In genomic region chr4:149977801-149978544, GRCm38 (mm10) we compare ENCODE assay signal across 8 mouse cellular contexts. TPM values are rescaled to one million over a fixed set of nuclear protein-coding genes. Genes with fewer than 3 reads are reported as not detected.
DNase-seq lines count a peak whose midpoint lies in the region; ATAC-seq lines count a peak whose summit lies in the region.

No protein-coding gene starts in this region.

- peak; percentile 34; the same call in 1 of the 2 replicates for ATAC-seq in forebrain, embryonic 13.5 days
- 0 out of 2 replicates have a peak, but pooled peaks have one; percentile 11 for ATAC-seq in liver, embryonic 15.5 days (ENCODE audit: insufficient read depth)
- no peak for ATAC-seq in activated CD4-positive, CD25-positive, alpha-beta regulatory T cell, adult 4 months

- H3K9ac ChIP-seq in forebrain, embryonic 13.5 days = no peak overlapping the region
- H3K9ac ChIP-seq in liver, embryonic 15.5 days = no peak overlapping the region

- H3K27ac ChIP-seq in forebrain, embryonic 13.5 days = peak overlapping the region; percentile 36
- no peak overlapping the region for H3K27ac ChIP-seq in liver, embryonic 15.5 days (replicated peaks)

- peaks cover 2% of the 10 kb centered on the region; the same call in 1 of the 2 replicates for H3K27me3 ChIP-seq in forebrain, embryonic 13.5 days
- H3K27me3 ChIP-seq in liver, embryonic 15.5 days = no peaks in the 10 kb centered on the region

- H3K4me1 ChIP-seq in forebrain, embryonic 13.5 days = peaks cover 14% of the 10 kb centered on the region; the same call in 1 of the 2 replicates
- peaks cover 26% of the 10 kb centered on the region for H3K4me1 ChIP-seq in liver, embryonic 15.5 days (replicated peaks)

- no peak overlapping the region for H3K4me3 ChIP-seq in forebrain, embryonic 13.5 days
- H3K4me3 ChIP-seq in liver, embryonic 15.5 days (replicated peaks) = no peak overlapping the region

- no peak overlapping the region for H3K4me2 ChIP-seq in forebrain, embryonic 13.5 days
- no peak overlapping the region for H3K4me2 ChIP-seq in liver, embryonic 15.5 days

- no peaks in the 10 kb centered on the region for H3K36me3 ChIP-seq in forebrain, embryonic 13.5 days (ENCODE audit: poor library complexity, severe bottlenecking)
- H3K36me3 ChIP-seq in liver, embryonic 15.5 days (replicated peaks) = peaks cover 20% of the 10 kb centered on the region

- intact Hi-C loops in left cerebral cortex, postnatal 4 days (cut with DNase I) = loop anchor here (5.0 kb wide), 1 partner anchor 171 kb away; no protein-coding TSS in a partner anchor
- intact Hi-C loops in left cerebral cortex, postnatal 25 days (cut with DNase I) = no loop called here
- intact Hi-C loops in left cerebral cortex, postnatal 36 days (cut with DNase I) = no loop called here

- peak; percentile 51 for DNase-seq in left cerebral cortex, postnatal 4 days
- DNase-seq in left cerebral cortex, postnatal 25 days (ENCODE audit: low spot score in 2 of 2) = no peak
- peak; percentile 79 for DNase-seq in adrenal gland, postnatal 14 days
- no peak for DNase-seq in thymus, adult 18-20 months
- no peak for DNase-seq in left cerebral cortex, postnatal 36 days (ENCODE audit: low spot score in 2 of 2)

- no peaks in the 10 kb centered on the region for H3K9me3 ChIP-seq in forebrain, embryonic 13.5 days (replicated peaks)
- no peaks in the 10 kb centered on the region for H3K9me3 ChIP-seq in liver, embryonic 15.5 days (replicated peaks)

- WGBS in forebrain, embryonic 13.5 days = 65% methylated on average over 17 of the region's 17 CpGs
- 68% methylated on average over 17 of the region's 17 CpGs for WGBS in liver, embryonic 15.5 days (ENCODE audit: insufficient replicate concordance)

RNA-seq across cellular contexts. Expression of gene Spsb1, which starts 23.1 kb away (rescaled TPM):
- total RNA-seq in left cerebral cortex, postnatal 4 days (2021) = 10 to 100 TPM; 13.9 to 15.3 TPM
- total RNA-seq in left cerebral cortex, postnatal 25 days (2021) = 10 to 100 TPM; 14.4 to 14.9 TPM
- 24.7 and 29.6 TPM in 2 replicates for total RNA-seq in adrenal gland, postnatal 14 days (2021)
- 4.5 and 5.1 TPM in 2 replicates for polyA plus RNA-seq in forebrain, embryonic 13.5 days (2015; fragmentation: Nextera tagmentation; extraction: Ambion mirVana)
- 0.61 and 0.77 TPM in 2 replicates for polyA plus RNA-seq in liver, embryonic 15.5 days (2015; fragmentation: Nextera tagmentation; extraction: Ambion mirVana)
- total RNA-seq in left cerebral cortex, postnatal 36 days (2021) = 10 to 100 TPM; 17.1 to 19.0 TPM
- 1 to 10 TPM; 4.0 to 6.3 TPM for polyA plus RNA-seq in activated CD4-positive, CD25-positive, alpha-beta regulatory T cell, adult 4 months (2017; shearing (Covaris generic))

RNA-seq across cellular contexts. Expression of gene H6pd, which starts 30.9 kb away (rescaled TPM):
- total RNA-seq in left cerebral cortex, postnatal 4 days (2021) = 10 to 100 TPM; 11.7 to 13.8 TPM
- 10 to 100 TPM; 10.8 to 12.0 TPM for total RNA-seq in left cerebral cortex, postnatal 25 days (2021)
- 115 and 132 TPM in 2 replicates for total RNA-seq in adrenal gland, postnatal 14 days (2021)
- polyA plus RNA-seq in forebrain, embryonic 13.5 days (2015; fragmentation: Nextera tagmentation; extraction: Ambion mirVana) = 0.98 and 1.4 TPM in 2 replicates
- 16.9 and 21.5 TPM in 2 replicates for polyA plus RNA-seq in liver, embryonic 15.5 days (2015; fragmentation: Nextera tagmentation; extraction: Ambion mirVana)
- 10 to 100 TPM; 12.5 to 14.3 TPM for total RNA-seq in left cerebral cortex, postnatal 36 days (2021)
- polyA plus RNA-seq in activated CD4-positive, CD25-positive, alpha-beta regulatory T cell, adult 4 months (2017; shearing (Covaris generic)) = 1 to 10 TPM; 5.3 to 5.4 TPM

Comparison
In these comparisons a context has a peak if more than half of its experiments do, and no peak if none do; other contexts are left out.
1. DNase-seq: peak in left cerebral cortex, postnatal 4 days (single experiment) and adrenal gland, postnatal 14 days (single experiment); none in left cerebral cortex, postnatal 25 days (0 of 2), thymus, adult 18-20 months (0 of 2) and left cerebral cortex, postnatal 36 days (0 of 2).